Mouse (Mus musculus) left cerebral cortex, adult 8-10 months (tissue): ENCODE data around the gene Clip4. TPM values are rescaled to one million over a fixed set of nuclear protein-coding genes. Genes with fewer than 3 reads are reported as not detected.
"Not testable (repeated sequence)": the region's sequence is repeated elsewhere in the genome, so short reads cannot be mapped to it uniquely, and the experiment has no call there.

Experiments used
- DNase-seq, 2 experiments: peaks; one replicate each; pipeline ENCODE4 v3.0.0; 2022; ENCODE audit warnings: low spot score in 2 of 2
- total RNA-seq, 4 experiments: library from RNA; stranded (reverse); gene quantifications; 2 replicates each; pipeline ENCODE4 v1.2.4; 2022

Gene Clip4
- 100 to 1,000 TPM in 2 of 4 experiments, 10 to 100 TPM in 2; 76.2 to 102 (median 95.2) TPM for total RNA-seq

GRCm38 (mm10) chr17:71768173-71768572, at the start of gene Clip4:
TSS of gene Clip4 (plus strand) at chr17:71768473.
- not testable (repeated sequence) for DNase-seq

GRCm38 (mm10) chr17:71720434-71720833, 47.8 kb upstream of the Clip4 start:
- DNase-seq, result no peak

- DNase-seq, result no peak
These were observed 47.3 kb upstream of the Clip4 start for GRCm38 (mm10) chr17:71721019-71721418.

- no peak for DNase-seq
These were observed 37.6 kb upstream of the Clip4 start for GRCm38 (mm10) chr17:71730655-71731054.

GRCm38 (mm10) chr17:71736442-71736841, 31.8 kb upstream of the Clip4 start:
- no peak for DNase-seq

- DNase-seq, result no peak
These were observed 26.1 kb upstream of the Clip4 start for GRCm38 (mm10) chr17:71742156-71742555.

GRCm38 (mm10) chr17:71742935-71743334, 25.3 kb upstream of the Clip4 start:
- peak; percentile 35 to 44 for DNase-seq

GRCm38 (mm10) chr17:71746114-71746513, 22.2 kb upstream of the Clip4 start:
- DNase-seq, result no peak

GRCm38 (mm10) chr17:71747561-71747960, 20.7 kb upstream of the Clip4 start:
- DNase-seq, result no peak

GRCm38 (mm10) chr17:71749616-71750168, 18.6 kb upstream of the Clip4 start:
- no peak for DNase-seq

- DNase-seq, result no peak
These were observed 15.4 kb upstream of the Clip4 start, which contains the start of gene Pcare for GRCm38 (mm10) chr17:71752831-71753230. TSS of gene Pcare (minus strand) at chr17:71752894.

- DNase-seq, result no peak
These were observed 7.7 kb upstream of the Clip4 start for GRCm38 (mm10) chr17:71760536-71760935.

- DNase-seq, result no peak
These were observed 1.3 kb downstream of the Clip4 start for GRCm38 (mm10) chr17:71769564-71769963.

GRCm38 (mm10) chr17:71770696-71771095, 2.4 kb downstream of the Clip4 start:
- no peak for DNase-seq

GRCm38 (mm10) chr17:71774173-71774572, 5.9 kb downstream of the Clip4 start:
- DNase-seq, result no peak

- no peak for DNase-seq
These were observed 7.0 kb downstream of the Clip4 start for GRCm38 (mm10) chr17:71775279-71775678.

- DNase-seq, result no peak
These were observed 10.4 kb downstream of the Clip4 start for GRCm38 (mm10) chr17:71778696-71779095.

- DNase-seq, result no peak
These were observed 12.2 kb downstream of the Clip4 start for GRCm38 (mm10) chr17:71780490-71780889.

GRCm38 (mm10) chr17:71780945-71781344, 12.7 kb downstream of the Clip4 start:
- DNase-seq, result peak; percentile 61 to 91

- DNase-seq, result no peak
These were observed 14.0 kb downstream of the Clip4 start for GRCm38 (mm10) chr17:71782242-71782698.

- DNase-seq, result peak; percentile 31 to 49
These were observed 14.6 kb downstream of the Clip4 start for GRCm38 (mm10) chr17:71782699-71783365.

GRCm38 (mm10) chr17:71783366-71783735, 15.1 kb downstream of the Clip4 start:
- DNase-seq, result no peak

GRCm38 (mm10) chr17:71786456-71786855, 18.2 kb downstream of the Clip4 start:
- no peak for DNase-seq
